Mouse (Mus musculus) mouse embryonic stem cell (cell line): ENCODE results near the gene Nap1l4.
"Not testable (repeated sequence)": the region's sequence is repeated elsewhere in the genome, so short reads cannot be mapped to it uniquely, and the experiment has no call there.

Experiments used
- in situ Hi-C, 2 experiments: fragments of 300-500 bp; cut with MboI; formaldehyde crosslinking; loops; 1 replicate in 1 of 2; 3 replicates in 1 of 2; pipeline ENCODE4 v1.14.3; 2019 to 2020; ENCODE audit warnings: low sequenced_read_pairs in 2 of 2, low pct_unique_long_range_greater_than_20kb in 1 of 2, mixed read lengths in 1 of 2; ENCODE audit not compliant: unreplicated experiment in 1 of 2

The Nap1l4 gene

GRCm38 (mm10) chr7:143548976-143549457, at the start of gene Nap1l4:
Nap1l4 (minus strand) TSS chr7:143549106.
- in situ Hi-C loops: no loop called here

- in situ Hi-C loops: no loop called here
Observed at GRCm38 (mm10) chr7:143594865-143595264, 46.0 kb upstream of the Nap1l4 start.

- in situ Hi-C loops: no loop called here
Observed at GRCm38 (mm10) chr7:143592255-143592654, 43.3 kb upstream of the Nap1l4 start.

GRCm38 (mm10) chr7:143588006-143588405, 39.1 kb upstream of the Nap1l4 start:
- in situ Hi-C loops: loop anchor here in 1 of 2 experiments (5.0 kb wide), 1 partner anchor 71 kb away; no protein-coding TSS in a partner anchor

DNA sequence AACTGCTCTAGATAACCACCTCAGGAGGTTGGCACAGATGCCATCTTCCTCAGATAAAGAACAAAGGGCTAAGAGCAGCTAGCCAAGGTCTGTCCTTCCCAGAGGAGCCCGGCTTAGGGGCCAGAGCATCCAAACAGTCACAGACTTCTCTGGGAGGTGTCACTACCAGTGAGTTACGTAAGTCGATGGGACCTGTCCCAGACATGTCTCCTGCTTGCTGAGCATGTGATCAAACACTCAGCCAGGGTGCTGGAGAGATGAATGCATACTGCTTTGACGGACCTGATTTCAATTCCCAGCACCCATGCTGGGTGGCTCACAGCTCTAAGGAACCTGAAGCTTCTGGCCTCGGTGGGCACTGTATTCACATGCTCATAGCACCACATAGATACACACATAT, 38.7 kb upstream of the Nap1l4 start:
- in situ Hi-C loops: loop anchor here in 1 of 2 experiments (5.0 kb wide), 1 partner anchor 70 kb away; no protein-coding TSS in a partner anchor

DNA sequence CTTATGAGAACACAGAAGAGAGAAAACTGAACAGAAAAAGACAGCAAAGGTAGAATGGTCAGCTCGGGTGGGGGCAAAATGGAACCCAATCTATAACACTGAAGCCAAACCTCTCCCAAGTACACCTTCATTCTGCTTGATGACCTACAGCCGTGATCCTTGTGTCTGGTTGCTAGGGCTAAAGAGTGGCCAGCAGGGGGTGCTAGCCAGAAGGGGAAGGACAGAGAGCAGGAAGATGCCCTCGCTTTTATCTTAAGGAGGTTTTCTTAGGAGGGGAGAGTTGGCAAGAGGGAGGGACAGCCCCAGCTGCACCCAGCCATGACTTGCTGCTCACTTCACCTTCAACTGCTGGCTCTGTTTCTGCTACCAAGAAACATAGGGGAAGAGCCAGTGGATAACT, 35.0 kb upstream of the Nap1l4 start:
- in situ Hi-C loops: no loop called here

- in situ Hi-C loops: no loop called here
Observed at GRCm38 (mm10) chr7:143583025-143583424, 34.1 kb upstream of the Nap1l4 start.

GRCm38 (mm10) chr7:143575751-143576150, 26.8 kb upstream of the Nap1l4 start:
- in situ Hi-C loops: loop anchor here in 1 of 2 experiments (10.0 kb wide), 1 partner anchor 51 kb away; no protein-coding TSS in a partner anchor

GRCm38 (mm10) chr7:143565648-143566039, 16.7 kb upstream of the Nap1l4 start:
- in situ Hi-C loops: no loop called here

DNA sequence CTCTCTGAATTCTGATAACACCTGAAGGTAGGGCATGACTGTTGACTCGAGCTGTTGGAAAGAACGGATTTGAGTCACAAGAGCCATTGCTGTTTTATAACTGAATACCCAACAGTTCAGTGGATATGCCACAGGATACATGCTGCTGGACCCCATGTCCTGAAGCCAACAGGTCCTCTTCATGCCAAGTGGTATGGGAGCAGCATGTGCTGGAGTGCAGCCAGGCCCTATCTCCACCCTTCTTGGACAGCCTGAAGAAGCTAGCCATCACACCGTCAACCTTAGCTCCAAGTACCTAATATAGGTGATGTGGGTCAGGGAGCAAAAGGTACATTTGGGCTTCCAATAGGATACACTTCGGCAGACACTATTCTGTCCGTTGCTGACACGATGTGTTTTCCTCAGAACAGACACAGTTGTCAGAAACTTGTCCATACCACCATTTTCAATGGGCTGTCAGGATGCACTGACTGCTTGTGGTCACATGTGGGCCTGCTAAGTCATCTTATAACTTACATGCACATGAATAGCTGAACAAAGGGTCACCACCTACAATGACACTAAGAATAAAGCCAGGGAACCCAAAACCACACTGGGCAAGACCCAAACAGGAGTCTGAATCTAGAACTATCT, 16.2 kb upstream of the Nap1l4 start:
- in situ Hi-C loops: no loop called here

GRCm38 (mm10) chr7:143563787-143564186, 14.9 kb upstream of the Nap1l4 start:
- in situ Hi-C loops: no loop called here

DNA sequence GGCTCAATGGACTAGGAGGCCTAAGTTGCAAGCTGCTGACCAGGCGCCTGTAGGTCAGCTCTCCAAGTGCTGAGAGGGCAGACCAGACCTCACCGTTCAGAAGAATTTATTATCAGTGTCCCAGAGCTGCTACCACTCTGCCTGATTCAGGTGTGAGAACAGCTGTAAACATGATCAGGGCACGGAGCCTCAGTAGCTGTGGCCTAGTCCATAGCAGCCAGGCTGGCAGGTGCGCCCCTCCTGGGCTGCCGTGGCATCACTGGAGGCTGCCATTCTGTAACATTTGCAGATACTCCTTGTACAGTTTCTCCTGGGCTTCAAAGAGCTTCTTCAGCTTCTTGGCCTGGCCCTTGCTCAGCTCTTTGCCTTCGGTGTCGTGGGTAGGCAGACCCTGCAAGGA, 8.7 kb upstream of the Nap1l4 start:
- in situ Hi-C loops: no loop called here

DNA sequence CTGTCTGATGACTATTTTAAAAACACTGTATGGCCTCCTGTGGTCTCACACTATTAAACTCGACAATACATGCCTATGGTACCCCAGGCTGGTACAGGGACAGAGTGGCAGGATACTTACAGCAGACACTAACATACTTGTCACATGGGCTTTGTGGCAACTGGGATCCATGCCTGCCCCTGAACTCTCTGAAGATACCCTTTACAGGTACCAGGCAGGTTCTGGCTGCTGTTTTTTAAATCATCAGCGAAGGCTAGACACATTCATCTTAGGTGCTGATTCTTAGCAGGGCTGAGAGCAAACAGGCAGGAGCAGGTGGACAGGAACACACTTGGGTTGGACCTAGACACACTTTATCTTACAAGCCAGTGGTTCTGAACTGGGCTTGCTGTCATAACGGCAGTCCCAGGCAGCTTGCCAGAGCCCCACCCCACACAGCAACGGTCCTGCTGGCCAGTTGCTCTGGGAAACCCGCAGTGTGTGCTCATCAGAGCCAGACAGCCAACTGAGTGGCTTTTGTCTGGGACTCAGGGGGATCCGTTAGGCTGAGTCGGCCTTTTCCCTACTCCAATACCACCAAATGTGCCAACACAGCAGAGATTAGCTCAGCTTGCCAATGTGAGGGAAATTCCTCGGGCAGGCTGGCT, 8.2 kb upstream of the Nap1l4 start:
- in situ Hi-C loops: no loop called here

DNA sequence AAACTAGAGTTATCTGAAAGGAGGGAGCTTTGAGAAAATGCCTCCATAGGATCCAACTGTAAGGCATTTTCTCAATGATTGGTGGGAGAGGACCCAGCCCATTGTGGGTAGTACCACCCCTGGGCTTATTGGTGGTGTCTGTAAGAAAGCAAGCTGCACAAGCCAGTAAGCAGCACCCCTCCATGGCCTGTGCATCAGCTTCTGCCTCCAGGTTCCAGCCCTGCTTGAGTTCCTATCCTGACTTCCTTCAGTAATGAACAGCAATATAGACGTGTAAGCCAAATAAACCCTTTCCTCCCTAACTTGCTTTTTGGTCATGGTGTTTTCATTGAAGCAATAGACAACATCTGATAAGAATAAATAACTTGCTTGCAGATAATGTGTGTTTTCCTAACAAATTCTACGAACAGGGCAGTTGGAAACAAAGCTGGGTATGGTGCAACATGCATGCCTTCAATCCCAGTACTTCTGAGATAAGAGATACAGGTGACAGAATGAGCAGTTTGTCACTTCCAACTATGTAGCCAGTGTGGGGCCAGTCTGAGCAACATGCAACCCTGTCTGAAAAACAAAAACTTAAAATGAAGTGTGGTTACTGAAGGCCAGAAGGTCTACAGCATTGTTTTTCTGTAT, 798 bp upstream of the Nap1l4 start:
- in situ Hi-C loops: no loop called here

DNA sequence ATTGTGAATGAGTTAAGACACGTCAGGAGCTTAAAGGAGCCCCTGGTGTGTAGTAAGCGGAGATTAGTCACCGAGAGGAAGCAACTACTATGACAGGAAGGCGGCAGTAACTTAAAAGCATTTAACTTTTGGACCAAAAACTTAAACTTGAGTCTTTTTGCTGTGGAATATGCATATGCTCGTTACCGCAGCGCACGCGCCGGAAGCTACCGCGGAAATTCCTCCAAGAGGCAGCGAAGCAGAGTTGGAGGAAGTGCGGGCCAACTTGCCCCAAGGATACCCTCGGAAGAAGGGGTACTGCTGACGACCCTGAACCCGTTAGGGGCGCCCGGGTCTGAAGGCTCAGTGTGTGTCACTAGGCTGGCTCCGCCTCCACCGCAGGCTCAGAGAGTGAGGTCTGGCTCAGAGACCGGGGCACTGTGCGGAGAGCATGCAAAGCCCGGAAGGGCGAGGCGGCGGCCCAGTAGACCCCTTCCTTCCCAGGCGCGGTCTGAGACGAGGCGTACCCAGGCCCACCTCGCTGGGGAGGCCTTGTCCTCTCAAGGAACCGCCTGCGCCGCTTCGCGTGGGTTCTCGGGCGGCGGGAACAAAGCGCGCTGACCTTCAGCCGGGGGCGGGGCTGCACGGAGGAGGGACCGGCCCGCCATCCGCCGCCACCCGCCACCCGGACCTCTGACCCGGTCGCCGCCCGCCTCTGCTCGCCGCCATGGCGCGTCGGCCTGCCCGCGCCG, 510 bp downstream of the Nap1l4 start:
- in situ Hi-C loops: no loop called here

DNA sequence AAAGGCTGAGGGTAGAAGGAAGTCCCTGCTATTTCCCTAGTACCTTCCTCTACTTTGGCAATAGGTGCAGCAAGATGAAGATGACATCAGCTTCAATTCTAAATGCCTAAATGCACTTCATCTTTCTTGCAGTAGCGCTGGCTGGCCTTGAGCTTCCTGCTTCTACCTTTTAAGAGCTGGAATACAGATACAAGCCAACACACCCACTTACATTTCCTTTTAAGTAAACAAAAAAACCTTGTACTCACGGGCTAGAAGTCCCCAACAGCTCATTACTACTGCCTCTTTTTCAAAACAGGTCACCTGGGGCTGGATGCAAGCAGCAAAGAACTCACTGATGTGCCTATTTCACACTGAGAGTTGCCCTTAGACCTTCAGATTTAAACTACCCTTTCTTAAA, 2.4 kb downstream of the Nap1l4 start:
- in situ Hi-C loops: no loop called here

- in situ Hi-C loops: no loop called here
Observed at GRCm38 (mm10) chr7:143544368-143544767, 4.5 kb downstream of the Nap1l4 start.

GRCm38 (mm10) chr7:143538671-143539070, 10.2 kb downstream of the Nap1l4 start:
- in situ Hi-C loops: no loop called here

DNA sequence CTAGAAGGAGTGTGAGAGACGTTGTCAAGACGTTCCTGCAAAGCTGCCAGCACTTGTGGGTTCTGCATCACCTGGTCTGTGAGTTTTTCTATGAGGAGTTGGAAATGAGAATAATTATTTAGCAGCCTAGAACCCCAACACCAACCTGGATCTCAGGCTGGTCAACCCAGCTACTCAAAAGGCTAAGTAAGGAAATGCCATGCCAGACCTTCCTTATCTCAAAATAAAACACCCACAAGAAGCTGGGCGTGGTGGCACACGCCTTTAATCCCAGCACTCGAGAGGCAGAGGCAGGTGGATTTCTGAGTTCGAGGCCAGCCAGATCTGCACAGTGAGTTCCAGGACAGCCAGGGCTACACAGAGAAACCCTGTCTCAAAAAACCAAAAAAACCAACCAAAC, 10.7 kb downstream of the Nap1l4 start:
- in situ Hi-C loops: not testable (repeated sequence)
